Mouse (Mus musculus) right cerebral cortex, postnatal 10 days (tissue): ENCODE measurements at regions not wholly inside any gene's neighbourhood (a gene's known extent, or its start where the extent isn't known, plus 50 kb on each side); places are given as distances from the start of the nearest gene placed in this dataset.

ENCODE experiments used
- DNase-seq, 2 experiments: peaks; one replicate each; pipeline ENCODE4 v3.0.0; 2021; ENCODE audit warnings: low spot score in 2 of 2

GRCm38 (mm10) chr4:140320120-140320921 lies 73.7 kb upstream of the Igsf21 start:
- no peak for DNase-seq

GRCm38 (mm10) chr4:140312635-140313034 lies 66.1 kb upstream of the Igsf21 start:
- DNase-seq, result no peak

- no peak for DNase-seq
These were observed 60.9 kb upstream of the Igsf21 start for GRCm38 (mm10) chr4:140307481-140307880.

- DNase-seq, result no peak
These were observed 58.4 kb upstream of the Igsf21 start for GRCm38 (mm10) chr4:140304960-140305359.

GRCm38 (mm10) chr4:140301661-140302060 lies 55.1 kb upstream of the Igsf21 start:
- peak; percentile 66 to 72 for DNase-seq

GRCm38 (mm10) chr4:140297912-140298620 lies 51.5 kb upstream of the Igsf21 start:
- peak; percentile 65 to 75 for DNase-seq
